In genomic region chr1:188118125-188118524, GRCm38 (mm10) we compare ENCODE assay signal across 10 mouse cellular contexts.
A peak's percentile ranks its signal among the peaks of the same experiment; 100 is the strongest.
DNase-seq lines count a peak whose midpoint lies in the region; ATAC-seq lines count a peak whose summit lies in the region.
"Had no signal": no experiment of that assay in that cellular context is flagged by ENCODE, and none has a peak within 500 bp of the region (broad histone marks: within the 10 kb centered on the region; RNA-seq: fewer than 3 reads in every experiment).

No protein-coding gene starts in this region.

- intact Hi-C loops in heart, postnatal 25 days (cut with DNase I), result no loop called here

- ATAC-seq in liver, embryonic 11.5 days (replicated peaks; ENCODE audit: low FRiP score), result no peak
- ATAC-seq in midbrain, embryonic 16.5 days, result peak; percentile 86

- H3K9ac ChIP-seq in liver, embryonic 11.5 days (ENCODE audit: low read depth, low read length), result no peak overlapping the region
- no peak overlapping the region for H3K9ac ChIP-seq in midbrain, embryonic 16.5 days (ENCODE audit: low read depth, low read length)
- H3K9ac ChIP-seq: embryonic facial prominence, embryonic 13.5 days had no signal

- no peaks in the 10 kb centered on the region for H3K9me3 ChIP-seq in liver, embryonic 11.5 days (ENCODE audit: control insufficient read depth, low read length)
- no peaks in the 10 kb centered on the region for H3K9me3 ChIP-seq in midbrain, embryonic 16.5 days (replicated peaks; ENCODE audit: control insufficient read depth, low read length, poor library complexity, severe bottlenecking)
- H3K9me3 ChIP-seq: embryonic facial prominence, embryonic 13.5 days had no signal

- H3K4me3 ChIP-seq in liver, embryonic 11.5 days (ENCODE audit: low read depth, low read length), result no peak overlapping the region
- no peak overlapping the region for H3K4me3 ChIP-seq in midbrain, embryonic 16.5 days (ENCODE audit: low read depth, low read length)
- H3K4me3 ChIP-seq: embryonic facial prominence, embryonic 13.5 days; myocyte had no signal

- DNase-seq in liver, result peak; percentile 30
- no peak for DNase-seq in liver, embryonic 11.5 days (ENCODE audit: low spot score)
- DNase-seq in frontal cortex, postnatal 14 days (ENCODE audit: low spot score in 2 of 2), result peak; percentile 40 to 42
- peak; percentile 73 for DNase-seq in heart, postnatal 25 days (ENCODE audit: low spot score)
- DNase-seq in left cerebral cortex, adult 11 months (ENCODE audit: low spot score), result peak; percentile 16
- DNase-seq in urinary bladder, postnatal 36 days (ENCODE audit: low spot score in 2 of 2), result peak; percentile 17 to 83
- DNase-seq in embryo, embryonic 9.5 days (ENCODE audit: extremely low spot score), result no peak

- no peak overlapping the region for H3K27ac ChIP-seq in liver, embryonic 11.5 days (ENCODE audit: low read depth, low read length)
- no peak overlapping the region for H3K27ac ChIP-seq in midbrain, embryonic 16.5 days (ENCODE audit: low read length)
- H3K27ac ChIP-seq: embryonic facial prominence, embryonic 13.5 days had no signal

- H3K4me2 ChIP-seq in liver, embryonic 11.5 days, result no peak overlapping the region
- H3K4me2 ChIP-seq in midbrain, embryonic 16.5 days (ENCODE audit: low read length), result no peak overlapping the region
- H3K4me2 ChIP-seq: embryonic facial prominence, embryonic 13.5 days had no signal

- 55% methylated on average over 3 of the region's 3 CpGs for WGBS in liver, embryonic 11.5 days
- WGBS in midbrain, embryonic 16.5 days, result 33% methylated on average over 3 of the region's 3 CpGs

- H3K27me3 ChIP-seq in liver, embryonic 11.5 days (replicated peaks; ENCODE audit: control insufficient read depth, insufficient read depth, low read length), result no peaks in the 10 kb centered on the region
- H3K27me3 ChIP-seq in midbrain, embryonic 16.5 days (ENCODE audit: control insufficient read depth, insufficient read depth, low read depth, low read length), result no peaks in the 10 kb centered on the region
- H3K27me3 ChIP-seq: embryonic facial prominence, embryonic 13.5 days had no signal

- no peaks in the 10 kb centered on the region for H3K36me3 ChIP-seq in liver, embryonic 11.5 days (ENCODE audit: control insufficient read depth, insufficient read depth, low read length)
- no peaks in the 10 kb centered on the region for H3K36me3 ChIP-seq in midbrain, embryonic 16.5 days (ENCODE audit: control insufficient read depth, insufficient read depth, low read length)
- H3K36me3 ChIP-seq: embryonic facial prominence, embryonic 13.5 days had no signal

- H3K4me1 ChIP-seq in liver, embryonic 11.5 days (replicated peaks; ENCODE audit: control insufficient read depth, insufficient read depth, low read length), result no peaks in the 10 kb centered on the region
- no peaks in the 10 kb centered on the region for H3K4me1 ChIP-seq in midbrain, embryonic 16.5 days (ENCODE audit: control insufficient read depth, insufficient read depth, low read length)

Comparison
In these comparisons a context has a peak if more than half of its experiments do, and no peak if none do; other contexts are left out.
1. DNase-seq: peak in liver (single experiment), frontal cortex, postnatal 14 days (2 of 2), heart, postnatal 25 days (single experiment), left cerebral cortex, adult 11 months (single experiment) and urinary bladder, postnatal 36 days (2 of 2); none in liver, embryonic 11.5 days (single experiment) and embryo, embryonic 9.5 days (single experiment).